Mouse (Mus musculus): ENCODE results near the gene C3ar1. TPM values are rescaled to one million over a fixed set of nuclear protein-coding genes. Genes with fewer than 3 reads are reported as not detected.

C3ar1 gene
- total RNA-seq, 1 experiment, result 0.22 TPM

- Histone ChIP-seq H3K4me3 (ENCODE audit: insufficient read depth in 1 of 2, low read depth in 1 of 2, low read length in 2 of 2, poor library complexity in 1 of 2, severe bottlenecking in 1 of 2) (peak within 1 kb of the TSS; percentile 69 to 70), H3K36me3 (ENCODE audit: control insufficient read depth, insufficient read depth, low read length, poor library complexity, severe bottlenecking) (no peaks in the 10 kb centered on the region), H3K4me1 (ENCODE audit: control insufficient read depth in 2 of 2, insufficient read depth in 2 of 2, low read length in 2 of 2, poor library complexity in 1 of 2) (peaks cover 2 to 3% of the 10 kb centered on the region in 2 experiments; a peak in 2 of 4 replicates), H3K9ac (ENCODE audit: insufficient read depth, low read depth, low read length, poor library complexity, severe bottlenecking) (peak within 1 kb of the TSS; percentile 75), H3K9me3 (ENCODE audit: control insufficient read depth, insufficient read depth, low read depth, low read length) (no peaks in the 10 kb centered on the region), H3K27ac (ENCODE audit: insufficient read depth, low read depth, low read length, poor library complexity, severe bottlenecking) (peak within 1 kb of the TSS; percentile 33; the same call in 1 of the 2 replicates)
- TF ChIP-seq HCFC1 (IDR thresholded peaks at IDR 0.05; ENCODE audit: borderline replicate concordance, insufficient read depth, low read length), result no peak
- TF ChIP-seq ZNF384 (IDR thresholded peaks at IDR 0.05; ENCODE audit: low read depth, low read length), result no peak
- TF ChIP-seq MAFK (IDR thresholded peaks at IDR 0.05; ENCODE audit: insufficient read depth, low read depth, low read length), result no peak
- TF ChIP-seq ZC3H11A (IDR thresholded peaks at IDR 0.05; ENCODE audit: borderline replicate concordance, low read depth, low read length), result no peak
- TF ChIP-seq CHD2 (IDR thresholded peaks at IDR 0.05; ENCODE audit: low read depth, low read length), result no peak; the same call in 1 of the 2 replicates
- in situ Hi-C loops (cut with MboI; ENCODE audit: low sequenced_read_pairs in 2 of 2, unreplicated experiment in 2 of 2), result no loop called here
- DNase-seq (ENCODE audit: low read depth, low spot score), result peak; percentile 57
These were observed 54.6 kb downstream of the C3ar1 start, which contains the start of gene Slc2a3 for GRCm38 (mm10) chr6:122801301-122801800. Slc2a3 (minus strand) TSS chr6:122801640.

GRCm38 (mm10) chr6:122800640-122801300 lies 55.2 kb downstream of the C3ar1 start:
- in situ Hi-C loops (cut with MboI; ENCODE audit: low sequenced_read_pairs in 2 of 2, unreplicated experiment in 2 of 2), result no loop called here

More at GRCm38 (mm10) chr6:122800640-122801300, 55.2 kb downstream of the C3ar1 start:
- Histone ChIP-seq H3K9me3 (ENCODE audit: control insufficient read depth, insufficient read depth, low read depth, low read length) (no peaks in the 10 kb centered on the region), H3K4me1 (ENCODE audit: control insufficient read depth in 2 of 2, insufficient read depth in 2 of 2, low read length in 2 of 2, poor library complexity in 1 of 2) (peaks cover 2 to 3% of the 10 kb centered on the region in 2 experiments; a peak in 2 of 4 replicates), H3K4me3 (ENCODE audit: insufficient read depth in 1 of 2, low read depth in 1 of 2, low read length in 2 of 2, poor library complexity in 1 of 2, severe bottlenecking in 1 of 2) (peak overlapping the region; percentile 69 to 70), H3K36me3 (ENCODE audit: control insufficient read depth, insufficient read depth, low read length, poor library complexity, severe bottlenecking) (no peaks in the 10 kb centered on the region), H3K27ac (ENCODE audit: insufficient read depth, low read depth, low read length, poor library complexity, severe bottlenecking) (no peak overlapping the region), H3K9ac (ENCODE audit: insufficient read depth, low read depth, low read length, poor library complexity, severe bottlenecking) (peak overlapping the region; percentile 75)
- no peak for TF ChIP-seq HCFC1 (IDR thresholded peaks at IDR 0.05; ENCODE audit: borderline replicate concordance, insufficient read depth, low read length)
- TF ChIP-seq ZNF384 (IDR thresholded peaks at IDR 0.05; ENCODE audit: low read depth, low read length), result 0 out of 2 replicates have a peak, but pooled peaks have one; percentile 60
- no peak for DNase-seq (ENCODE audit: low read depth, low spot score)

Other genes with a start within 250 kb of the C3ar1 start
- 155 and 219 TPM in 2 replicates for gene Gdf3, start 246.1 kb downstream of the C3ar1 start, total RNA-seq (2012; rRNA removed)
- 19.2 and 19.6 TPM in 2 replicates for gene Dppa3, start 229.8 kb downstream of the C3ar1 start, total RNA-seq (2012; rRNA removed)
- gene Nanog, start 148.7 kb downstream of the C3ar1 start, total RNA-seq (2012; rRNA removed), result 89.3 and 138 TPM in 2 replicates
- gene Slc2a3, start 54.5 kb downstream of the C3ar1 start, total RNA-seq (2012; rRNA removed), result 890 and 1,987 TPM in 2 replicates
- gene Foxj2, start 36.2 kb downstream of the C3ar1 start, total RNA-seq (2012; rRNA removed), result 1.3 and 1.7 TPM in 2 replicates
- 32.9 and 40.4 TPM in 2 replicates for gene Necap1, start 18.3 kb upstream of the C3ar1 start, total RNA-seq (2012; rRNA removed)
- not detected in 2 replicates for gene Clec4a1, start 65.7 kb upstream of the C3ar1 start, total RNA-seq (2012; rRNA removed)
- not detected in 2 replicates for gene Clec4a3, start 96.4 kb upstream of the C3ar1 start, total RNA-seq (2012; rRNA removed)
- not detected in 2 replicates for gene Clec4a4, start 134.2 kb upstream of the C3ar1 start, total RNA-seq (2012; rRNA removed)
- gene Clec4b1, start 193.8 kb upstream of the C3ar1 start, total RNA-seq (2012; rRNA removed), result not detected in 2 replicates